8 mouse cellular contexts compared by ENCODE assay signal in genomic region chr19:5806809-5807205, GRCm38 (mm10). TPM values are rescaled to one million over a fixed set of nuclear protein-coding genes. Genes with fewer than 3 reads are reported as not detected.
A peak's percentile ranks its signal among the peaks of the same experiment; 100 is the strongest.
DNase-seq lines count a peak whose midpoint lies in the region; ATAC-seq and TF ChIP-seq lines count a peak whose summit lies in the region.

No protein-coding gene starts in this region.

- no peak for ATAC-seq in embryonic facial prominence, embryonic 11.5 days (replicated peaks; ENCODE audit: insufficient number of reproducible peaks, low FRiP score, low TSS enrichment, low read depth)
- ATAC-seq in hindbrain, embryonic 14.5 days (ENCODE audit: low FRiP score), result no peak
- no peak for ATAC-seq in liver, postnatal 0 days

- H3K9me3 ChIP-seq in embryonic facial prominence, embryonic 11.5 days (replicated peaks; ENCODE audit: control insufficient read depth, low read length), result no peaks in the 10 kb centered on the region
- H3K9me3 ChIP-seq in hindbrain, embryonic 14.5 days (ENCODE audit: control insufficient read depth, low read length), result no peaks in the 10 kb centered on the region
- H3K9me3 ChIP-seq in liver, postnatal 0 days (ENCODE audit: low read length), result no peaks in the 10 kb centered on the region

- no peak for TF ChIP-seq EP300 in liver, postnatal 0 days (IDR thresholded peaks at IDR 0.05; ENCODE audit: low read depth)

- H3K27ac ChIP-seq in embryonic facial prominence, embryonic 11.5 days (replicated peaks; ENCODE audit: low read depth, low read length), result 0 out of 2 replicates have a peak overlapping the region, but pooled peaks have one; percentile 25
- H3K27ac ChIP-seq in hindbrain, embryonic 14.5 days, result peak overlapping the region; percentile 79
- peak overlapping the region; percentile 98 for H3K27ac ChIP-seq in liver, postnatal 0 days (ENCODE audit: low read depth)
- peak overlapping the region; percentile 93 for H3K27ac ChIP-seq in olfactory bulb, adult 2 months (ENCODE audit: insufficient read depth, low read depth, low read length)

- no peaks in the 10 kb centered on the region for H3K27me3 ChIP-seq in embryonic facial prominence, embryonic 11.5 days (ENCODE audit: control insufficient read depth, insufficient read depth, low read length)
- no peaks in the 10 kb centered on the region for H3K27me3 ChIP-seq in hindbrain, embryonic 14.5 days (ENCODE audit: control insufficient read depth, insufficient read depth, low read length)
- no peaks in the 10 kb centered on the region for H3K27me3 ChIP-seq in liver, postnatal 0 days (ENCODE audit: insufficient read depth, low read length)

- no peak for TF ChIP-seq POLR2A in olfactory bulb, adult 2 months (IDR thresholded peaks at IDR 0.05; ENCODE audit: insufficient read depth, low read depth, low read length)

- no peak overlapping the region for H3K4me3 ChIP-seq in embryonic facial prominence, embryonic 11.5 days (ENCODE audit: low read depth, low read length)
- no peak overlapping the region for H3K4me3 ChIP-seq in hindbrain, embryonic 14.5 days (replicated peaks; ENCODE audit: low read length)
- H3K4me3 ChIP-seq in liver, postnatal 0 days (ENCODE audit: low read depth, low read length), result no peak overlapping the region
- no peak overlapping the region for H3K4me3 ChIP-seq in olfactory bulb, adult 2 months (ENCODE audit: insufficient read depth, low read depth, low read length)

- no peak overlapping the region for H3K9ac ChIP-seq in embryonic facial prominence, embryonic 11.5 days (replicated peaks; ENCODE audit: low read length)
- peak overlapping the region; percentile 49; the same call in 1 of the 2 replicates for H3K9ac ChIP-seq in hindbrain, embryonic 14.5 days
- H3K9ac ChIP-seq in liver, postnatal 0 days (replicated peaks), result peak overlapping the region; percentile 56

- no peak for TF ChIP-seq CTCF in liver, postnatal 0 days (IDR thresholded peaks at IDR 0.05; ENCODE audit: low read depth)
- TF ChIP-seq CTCF in olfactory bulb, adult 2 months (IDR thresholded peaks at IDR 0.05; ENCODE audit: insufficient read depth, low read depth, low read length), result no peak

- peak; percentile 96 for DNase-seq in heart, adult 11 months
- no peak for DNase-seq in heart, adult 9 months (ENCODE audit: low spot score in 2 of 2)
- DNase-seq in embryonic facial prominence, embryonic 11.5 days (ENCODE audit: low spot score), result no peak
- DNase-seq in hindbrain, embryonic 14.5 days (ENCODE audit: low spot score), result no peak
- DNase-seq in liver, postnatal 0 days, result peak; percentile 56
- DNase-seq in cerebellum, adult 9-10 months, result no peak
- DNase-seq in left cerebral cortex, adult 8-10 months (ENCODE audit: low spot score in 2 of 2), result no peak

- no peaks in the 10 kb centered on the region for H3K36me3 ChIP-seq in embryonic facial prominence, embryonic 11.5 days (replicated peaks; ENCODE audit: control insufficient read depth, insufficient read depth, low read depth, low read length)
- H3K36me3 ChIP-seq in hindbrain, embryonic 14.5 days (replicated peaks; ENCODE audit: control insufficient read depth, insufficient read depth), result no peaks in the 10 kb centered on the region
- H3K36me3 ChIP-seq in liver, postnatal 0 days (replicated peaks; ENCODE audit: insufficient read depth, low read length), result no peaks in the 10 kb centered on the region

- peaks cover 13% of the 10 kb centered on the region for H3K4me1 ChIP-seq in embryonic facial prominence, embryonic 11.5 days (ENCODE audit: control insufficient read depth, insufficient read depth, low read length)
- H3K4me1 ChIP-seq in hindbrain, embryonic 14.5 days (replicated peaks; ENCODE audit: control insufficient read depth, insufficient read depth, low read length), result peaks cover 55% of the 10 kb centered on the region
- H3K4me1 ChIP-seq in liver, postnatal 0 days (ENCODE audit: insufficient read depth), result peaks cover 65% of the 10 kb centered on the region
- H3K4me1 ChIP-seq in olfactory bulb, adult 2 months (ENCODE audit: control insufficient read depth, insufficient read depth, low read length), result peaks cover 76% of the 10 kb centered on the region

- no peak overlapping the region for H3K4me2 ChIP-seq in embryonic facial prominence, embryonic 11.5 days (ENCODE audit: low read depth, low read length)
- H3K4me2 ChIP-seq in hindbrain, embryonic 14.5 days (replicated peaks), result no peak overlapping the region
- H3K4me2 ChIP-seq in liver, postnatal 0 days (ENCODE audit: low read depth, low read length), result peak overlapping the region; percentile 48

- WGBS in embryonic facial prominence, embryonic 11.5 days, result 29% methylated on average over 6 of the region's 6 CpGs
- WGBS in hindbrain, embryonic 14.5 days, result 17% methylated on average over 6 of the region's 6 CpGs
- WGBS in liver, postnatal 0 days (ENCODE audit: insufficient replicate concordance), result 18% methylated on average over 6 of the region's 6 CpGs
- 38% methylated on average over 6 of the region's 6 CpGs for WGBS in olfactory bulb, adult 2 months

RNA-seq across cellular contexts. Expression of gene Scyl1, which starts 35.6 kb away (rescaled TPM):
- 53.9 and 55.0 TPM in 2 replicates for polyA plus RNA-seq in embryonic facial prominence, embryonic 11.5 days (2014; fragmentation: Nextera tagmentation; extraction: Ambion mirVana)
- polyA plus RNA-seq in hindbrain, embryonic 14.5 days (2014; fragmentation: Nextera tagmentation; extraction: Ambion mirVana), result 73.5 and 76.7 TPM in 2 replicates
- 16.9 and 17.0 TPM in 2 replicates for polyA plus RNA-seq in liver, postnatal 0 days (2015; fragmentation: Nextera tagmentation; extraction: Ambion mirVana)
- polyA plus RNA-seq in olfactory bulb, adult 2 months (2012; ENCODE audit: insufficient read depth, insufficient read length, low replicate concordance, missing spikeins), result not detected in 2 replicates
- 100 to 1,000 TPM in 1 of 4 experiments, 10 to 100 TPM in 3; 88.9 to 100 (median 94.9) TPM for total RNA-seq in left cerebral cortex, adult 8-10 months (2022)

Comparison
In these comparisons a context has a peak if more than half of its experiments do, and no peak if none do; other contexts are left out.
1. DNase-seq: peak in heart, adult 11 months (single experiment) and liver, postnatal 0 days (single experiment); none in heart, adult 9 months (0 of 2), embryonic facial prominence, embryonic 11.5 days (single experiment), hindbrain, embryonic 14.5 days (single experiment), cerebellum, adult 9-10 months (single experiment) and left cerebral cortex, adult 8-10 months (0 of 2).
2. H3K27ac ChIP-seq: peak in every context shown above with its lines; median percentile 98 in liver, postnatal 0 days; 93 in olfactory bulb, adult 2 months; 79 in hindbrain, embryonic 14.5 days; 25 in embryonic facial prominence, embryonic 11.5 days.